Mouse (Mus musculus): ENCODE measurements around the gene Acsl4. TPM values are rescaled to one million over a fixed set of nuclear protein-coding genes. Genes with fewer than 3 reads are reported as not detected.

Acsl4 gene
- 14.7 and 15.0 TPM in 2 replicates for polyA plus RNA-seq (2014; fragmentation: Nextera tagmentation; extraction: Ambion mirVana)

- H3K27ac ChIP-seq (ENCODE audit: low read depth): peak within 1 kb of the TSS; percentile 54; the same call in 1 of the 2 replicates
- peak; percentile 87 for DNase-seq (ENCODE audit: low spot score)
- peak; percentile 98 for ATAC-seq (replicated peaks; ENCODE audit: low FRiP score, low TSS enrichment, low read depth)
- H3K36me3 ChIP-seq (ENCODE audit: control insufficient read depth, insufficient read depth, low read length): no peaks in the 10 kb centered on the region
- H3K4me1 ChIP-seq (replicated peaks; ENCODE audit: control insufficient read depth, insufficient read depth, low read length): no peaks in the 10 kb centered on the region; the same call in 1 of the 2 replicates
- 17% methylated on average over 47 of the region's 59 CpGs for WGBS
- 0 out of 2 replicates have a peak, but pooled peaks cover 2% of the 10 kb centered on the region for H3K27me3 ChIP-seq (replicated peaks; ENCODE audit: control insufficient read depth, insufficient read depth, low read length)
- no peaks in the 10 kb centered on the region for H3K9me3 ChIP-seq (ENCODE audit: control insufficient read depth, low read length)
- H3K4me2 ChIP-seq (ENCODE audit: low read length): peak within 1 kb of the TSS; percentile 54
- peak within 1 kb of the TSS; percentile 54 for H3K4me3 ChIP-seq (ENCODE audit: low read depth, low read length)
- peak within 1 kb of the TSS; percentile 63 for H3K9ac ChIP-seq (ENCODE audit: low read length)
Measured at GRCm38 (mm10) chrX:142390247-142390908, at the start of gene Acsl4. Acsl4 (minus strand) TSS chrX:142390535.

DNA sequence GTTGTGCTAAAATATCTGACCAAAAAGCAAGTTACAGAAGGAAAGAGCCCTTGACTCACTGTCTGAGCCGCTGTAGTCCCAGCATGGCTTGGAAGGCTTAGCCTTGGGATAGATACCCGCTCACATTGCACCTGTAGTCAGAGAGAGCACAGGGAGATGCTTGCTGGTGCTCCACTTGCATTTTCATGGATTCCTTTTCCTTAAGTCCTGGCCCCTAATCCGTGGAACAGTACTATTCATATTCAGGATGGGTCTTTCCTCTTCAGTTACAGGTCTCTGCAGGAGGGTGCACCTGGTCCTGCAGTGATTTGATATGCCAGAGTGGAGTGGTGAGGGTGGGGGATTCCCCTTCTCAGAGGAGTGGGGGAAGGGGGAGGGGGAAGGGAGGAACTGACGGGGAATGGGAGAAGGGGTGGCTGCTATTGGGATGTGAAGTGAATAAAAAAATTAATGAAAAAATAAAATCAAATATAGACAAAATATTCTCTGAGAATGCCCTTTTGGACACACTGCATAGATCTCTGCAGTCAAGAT, 47.7 kb upstream of the Acsl4 start:
- ATAC-seq (replicated peaks; ENCODE audit: low FRiP score, low TSS enrichment, low read depth): no peak
- no peak overlapping the region for H3K4me3 ChIP-seq (ENCODE audit: low read depth, low read length)

GRCm38 (mm10) chrX:142432846-142433245, 42.5 kb upstream of the Acsl4 start:
- H3K27ac ChIP-seq (ENCODE audit: low read depth): no peak overlapping the region
- no peak for DNase-seq (ENCODE audit: low spot score)
- no peak for ATAC-seq (replicated peaks; ENCODE audit: low FRiP score, low TSS enrichment, low read depth)
- H3K4me1 ChIP-seq (replicated peaks; ENCODE audit: control insufficient read depth, insufficient read depth, low read length): no peaks in the 10 kb centered on the region
- no peaks in the 10 kb centered on the region for H3K36me3 ChIP-seq (ENCODE audit: control insufficient read depth, insufficient read depth, low read length)
- no peak overlapping the region for H3K4me3 ChIP-seq (ENCODE audit: low read depth, low read length)
- H3K4me2 ChIP-seq (ENCODE audit: low read length): no peak overlapping the region
- H3K9ac ChIP-seq (ENCODE audit: low read length): no peak overlapping the region
- no peaks in the 10 kb centered on the region for H3K27me3 ChIP-seq (replicated peaks; ENCODE audit: control insufficient read depth, insufficient read depth, low read length)
- 80% methylated on average over 3 of the region's 3 CpGs for WGBS
- H3K9me3 ChIP-seq (ENCODE audit: control insufficient read depth, low read length): no peaks in the 10 kb centered on the region

More for the DNA sequence above, 47.7 kb upstream of the Acsl4 start:
- no peak for DNase-seq (ENCODE audit: low spot score)
- Histone ChIP-seq H3K27ac (ENCODE audit: low read depth) (no peak overlapping the region), H3K27me3 (replicated peaks; ENCODE audit: control insufficient read depth, insufficient read depth, low read length) (no peaks in the 10 kb centered on the region), H3K4me1 (replicated peaks; ENCODE audit: control insufficient read depth, insufficient read depth, low read length) (no peaks in the 10 kb centered on the region), H3K36me3 (ENCODE audit: control insufficient read depth, insufficient read depth, low read length) (no peaks in the 10 kb centered on the region), H3K9me3 (ENCODE audit: control insufficient read depth, low read length) (no peaks in the 10 kb centered on the region), H3K4me2 (ENCODE audit: low read length) (no peak overlapping the region), H3K9ac (ENCODE audit: low read length) (no peak overlapping the region)
- WGBS: 44% methylated on average over 4 of the region's 4 CpGs

GRCm38 (mm10) chrX:142427111-142427510, 36.8 kb upstream of the Acsl4 start:
- Histone ChIP-seq H3K27ac (ENCODE audit: low read depth) (no peak overlapping the region), H3K36me3 (ENCODE audit: control insufficient read depth, insufficient read depth, low read length) (no peaks in the 10 kb centered on the region), H3K4me1 (replicated peaks; ENCODE audit: control insufficient read depth, insufficient read depth, low read length) (no peaks in the 10 kb centered on the region), H3K4me3 (ENCODE audit: low read depth, low read length) (no peak overlapping the region), H3K9me3 (ENCODE audit: control insufficient read depth, low read length) (no peaks in the 10 kb centered on the region), H3K27me3 (replicated peaks; ENCODE audit: control insufficient read depth, insufficient read depth, low read length) (no peaks in the 10 kb centered on the region), H3K4me2 (ENCODE audit: low read length) (no peak overlapping the region), H3K9ac (ENCODE audit: low read length) (no peak overlapping the region)
- WGBS: 50% methylated on average over 4 of the region's 4 CpGs
- no peak for ATAC-seq (replicated peaks; ENCODE audit: low FRiP score, low TSS enrichment, low read depth)
- DNase-seq (ENCODE audit: low spot score): no peak

- Histone ChIP-seq H3K27me3 (replicated peaks; ENCODE audit: control insufficient read depth, insufficient read depth, low read length) (no peaks in the 10 kb centered on the region), H3K4me2 (ENCODE audit: low read length) (no peak overlapping the region), H3K4me3 (ENCODE audit: low read depth, low read length) (no peak overlapping the region), H3K27ac (ENCODE audit: low read depth) (no peak overlapping the region), H3K9ac (ENCODE audit: low read length) (no peak overlapping the region), H3K9me3 (ENCODE audit: control insufficient read depth, low read length) (no peaks in the 10 kb centered on the region), H3K4me1 (replicated peaks; ENCODE audit: control insufficient read depth, insufficient read depth, low read length) (no peaks in the 10 kb centered on the region), H3K36me3 (ENCODE audit: control insufficient read depth, insufficient read depth, low read length) (no peaks in the 10 kb centered on the region)
- no peak for ATAC-seq (replicated peaks; ENCODE audit: low FRiP score, low TSS enrichment, low read depth)
- DNase-seq (ENCODE audit: low spot score): no peak
- 68% methylated on average over 4 of the region's 4 CpGs for WGBS
Measured at GRCm38 (mm10) chrX:142426628-142427027, 36.3 kb upstream of the Acsl4 start.

- Histone ChIP-seq H3K9ac (ENCODE audit: low read length) (no peak overlapping the region), H3K36me3 (ENCODE audit: control insufficient read depth, insufficient read depth, low read length) (no peaks in the 10 kb centered on the region), H3K4me3 (ENCODE audit: low read depth, low read length) (no peak overlapping the region), H3K27me3 (replicated peaks; ENCODE audit: control insufficient read depth, insufficient read depth, low read length) (peaks cover 3% of the 10 kb centered on the region; the same call in 1 of the 2 replicates), H3K9me3 (ENCODE audit: control insufficient read depth, low read length) (no peaks in the 10 kb centered on the region), H3K4me1 (replicated peaks; ENCODE audit: control insufficient read depth, insufficient read depth, low read length) (no peaks in the 10 kb centered on the region), H3K4me2 (ENCODE audit: low read length) (no peak overlapping the region), H3K27ac (ENCODE audit: low read depth) (no peak overlapping the region)
- DNase-seq (ENCODE audit: low spot score) (no peak), ATAC-seq (replicated peaks; ENCODE audit: low FRiP score, low TSS enrichment, low read depth) (no peak)
- 74% methylated on average over 2 of the region's 2 CpGs for WGBS
Measured at GRCm38 (mm10) chrX:142413884-142414283, 23.5 kb upstream of the Acsl4 start.

GRCm38 (mm10) chrX:142410060-142410459, 19.7 kb upstream of the Acsl4 start:
- H3K4me2 ChIP-seq (ENCODE audit: low read length): no peak overlapping the region
- 79% methylated on average over 3 of the region's 3 CpGs for WGBS

GRCm38 (mm10) chrX:142409338-142409737, 19.0 kb upstream of the Acsl4 start:
- Histone ChIP-seq H3K27ac (ENCODE audit: low read depth) (no peak overlapping the region), H3K36me3 (ENCODE audit: control insufficient read depth, insufficient read depth, low read length) (no peaks in the 10 kb centered on the region), H3K27me3 (replicated peaks; ENCODE audit: control insufficient read depth, insufficient read depth, low read length) (0 out of 2 replicates have a peak, but pooled peaks cover 3% of the 10 kb centered on the region), H3K4me2 (ENCODE audit: low read length) (no peak overlapping the region), H3K9me3 (ENCODE audit: control insufficient read depth, low read length) (no peaks in the 10 kb centered on the region), H3K4me1 (replicated peaks; ENCODE audit: control insufficient read depth, insufficient read depth, low read length) (no peaks in the 10 kb centered on the region), H3K9ac (ENCODE audit: low read length) (no peak overlapping the region), H3K4me3 (ENCODE audit: low read depth, low read length) (no peak overlapping the region)
- DNase-seq (ENCODE audit: low spot score) (no peak), ATAC-seq (replicated peaks; ENCODE audit: low FRiP score, low TSS enrichment, low read depth) (no peak)
- WGBS: 78% methylated on average over 3 of the region's 3 CpGs

More at GRCm38 (mm10) chrX:142410060-142410459, 19.7 kb upstream of the Acsl4 start:
- no peaks in the 10 kb centered on the region for H3K4me1 ChIP-seq (replicated peaks; ENCODE audit: control insufficient read depth, insufficient read depth, low read length)
- H3K36me3 ChIP-seq (ENCODE audit: control insufficient read depth, insufficient read depth, low read length): no peaks in the 10 kb centered on the region
- DNase-seq (ENCODE audit: low spot score): no peak
- H3K9ac ChIP-seq (ENCODE audit: low read length): no peak overlapping the region
- H3K27me3 ChIP-seq (replicated peaks; ENCODE audit: control insufficient read depth, insufficient read depth, low read length): 0 out of 2 replicates have a peak, but pooled peaks cover 3% of the 10 kb centered on the region
- no peaks in the 10 kb centered on the region for H3K9me3 ChIP-seq (ENCODE audit: control insufficient read depth, low read length)
- H3K4me3 ChIP-seq (ENCODE audit: low read depth, low read length): no peak overlapping the region
- ATAC-seq (replicated peaks; ENCODE audit: low FRiP score, low TSS enrichment, low read depth): no peak
- H3K27ac ChIP-seq (ENCODE audit: low read depth): no peak overlapping the region

- no peak overlapping the region for H3K9ac ChIP-seq (ENCODE audit: low read length)
- H3K4me1 ChIP-seq (replicated peaks; ENCODE audit: control insufficient read depth, insufficient read depth, low read length): no peaks in the 10 kb centered on the region
- no peak overlapping the region for H3K27ac ChIP-seq (ENCODE audit: low read depth)
- ATAC-seq (replicated peaks; ENCODE audit: low FRiP score, low TSS enrichment, low read depth) (no peak), DNase-seq (ENCODE audit: low spot score) (no peak)
- no peaks in the 10 kb centered on the region for H3K9me3 ChIP-seq (ENCODE audit: control insufficient read depth, low read length)
- no peaks in the 10 kb centered on the region for H3K27me3 ChIP-seq (replicated peaks; ENCODE audit: control insufficient read depth, insufficient read depth, low read length)
- no peak overlapping the region for H3K4me2 ChIP-seq (ENCODE audit: low read length)
- no peaks in the 10 kb centered on the region for H3K36me3 ChIP-seq (ENCODE audit: control insufficient read depth, insufficient read depth, low read length)
- no peak overlapping the region for H3K4me3 ChIP-seq (ENCODE audit: low read depth, low read length)
Measured at GRCm38 (mm10) chrX:142403114-142403513, 12.8 kb upstream of the Acsl4 start.
